Mouse (Mus musculus): ENCODE measurements at regions not wholly inside any gene's neighbourhood (a gene's known extent, or its start where the extent isn't known, plus 50 kb on each side); places are given as distances from the start of the nearest gene placed in this dataset.
"Not testable (repeated sequence)": the region's sequence is repeated elsewhere in the genome, so short reads cannot be mapped to it uniquely, and the experiment has no call there.

DNA sequence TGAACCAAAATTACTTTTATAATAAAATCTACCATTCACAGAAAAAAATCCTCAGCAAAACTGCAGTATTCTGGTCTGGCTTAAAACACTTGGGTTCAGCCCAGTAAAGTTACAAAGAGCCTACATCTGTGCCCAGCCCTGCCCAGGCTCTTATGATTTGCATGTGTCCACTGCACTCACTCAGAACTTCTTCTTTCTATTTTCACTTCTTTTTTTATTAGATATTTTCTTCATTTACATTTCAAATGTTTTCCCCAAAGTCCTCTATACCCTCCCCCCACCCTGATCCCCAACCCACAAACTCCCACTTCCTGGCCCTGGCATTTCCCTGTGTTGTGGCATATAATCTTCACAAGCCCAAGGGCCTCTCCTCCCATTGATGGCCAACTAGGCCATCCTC is 1442.4 kb upstream of the Tacstd2 start:
- H3K27ac ChIP-seq (ENCODE audit: control insufficient read depth, insufficient read depth, low read depth, low read length), result no peak overlapping the region
- TF ChIP-seq CTCF (IDR thresholded peaks at IDR 0.05; ENCODE audit: control insufficient read depth, insufficient read depth, insufficient replicate concordance, low read depth, low read length) (no peak), POLR2A (IDR thresholded peaks at IDR 0.05; ENCODE audit: control insufficient read depth, low read depth, low read length) (no peak)
- no peaks in the 10 kb centered on the region for H3K27me3 ChIP-seq (ENCODE audit: control insufficient read depth, insufficient read depth, low read length)
- no peaks in the 10 kb centered on the region for H3K4me1 ChIP-seq (ENCODE audit: control insufficient read depth, insufficient read depth, low read length)
- H3K36me3 ChIP-seq (ENCODE audit: control insufficient read depth, insufficient read depth, low read length), result no peaks in the 10 kb centered on the region
- no peak overlapping the region for H3K4me3 ChIP-seq (ENCODE audit: control insufficient read depth, low read depth, low read length)

DNA sequence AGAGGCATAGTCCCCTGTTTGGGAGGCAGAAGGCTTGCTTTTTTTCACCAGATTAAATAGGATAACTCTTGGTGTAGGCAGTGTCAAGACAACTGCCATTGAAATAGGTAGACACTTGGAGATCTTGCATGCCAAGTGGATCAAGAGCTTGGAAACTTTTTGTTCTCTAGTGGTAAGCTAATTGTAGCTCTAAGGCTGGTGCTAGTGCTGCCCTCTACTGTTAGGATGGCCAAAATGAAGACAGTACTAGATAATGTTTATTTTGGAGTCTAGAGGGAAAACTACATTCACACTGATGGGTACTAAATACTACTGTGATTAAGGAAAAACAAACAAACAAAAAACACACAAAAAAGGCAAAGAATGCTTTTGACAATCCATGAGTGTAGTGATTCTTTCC is 1428.4 kb upstream of the Tacstd2 start:
- H3K36me3 ChIP-seq (ENCODE audit: control insufficient read depth, insufficient read depth, low read length), result no peaks in the 10 kb centered on the region
- no peaks in the 10 kb centered on the region for H3K27me3 ChIP-seq (ENCODE audit: control insufficient read depth, insufficient read depth, low read length)
- H3K4me1 ChIP-seq (ENCODE audit: control insufficient read depth, insufficient read depth, low read length), result no peaks in the 10 kb centered on the region
- TF ChIP-seq POLR2A (IDR thresholded peaks at IDR 0.05; ENCODE audit: control insufficient read depth, low read depth, low read length) (no peak), CTCF (IDR thresholded peaks at IDR 0.05; ENCODE audit: control insufficient read depth, insufficient read depth, insufficient replicate concordance, low read depth, low read length) (no peak)
- no peak overlapping the region for H3K4me3 ChIP-seq (ENCODE audit: control insufficient read depth, low read depth, low read length)
- H3K27ac ChIP-seq (ENCODE audit: control insufficient read depth, insufficient read depth, low read depth, low read length), result no peak overlapping the region

DNA sequence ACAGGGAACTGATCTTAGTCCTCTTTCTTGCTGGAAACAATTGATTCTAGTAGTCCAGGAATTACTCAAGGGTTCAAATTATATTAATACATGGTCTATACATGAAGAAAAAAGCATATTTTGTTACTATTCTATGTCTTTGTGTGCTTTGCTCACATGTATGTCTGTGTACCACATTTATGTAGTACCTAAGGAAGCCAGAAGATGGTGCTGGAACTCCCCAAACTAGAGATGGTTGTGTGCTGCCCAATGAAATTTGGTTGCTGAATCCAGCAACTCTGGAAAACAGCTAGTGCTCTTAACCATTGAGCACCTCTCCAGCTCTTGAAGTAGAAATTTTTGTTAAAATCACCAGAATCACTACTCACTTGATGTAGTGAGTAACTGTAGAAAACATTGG is 1402.5 kb upstream of the Tacstd2 start:
- H3K4me1 ChIP-seq (ENCODE audit: control insufficient read depth, insufficient read depth, low read length); H3K27ac ChIP-seq (ENCODE audit: control insufficient read depth, insufficient read depth, low read depth, low read length); H3K27me3 ChIP-seq (ENCODE audit: control insufficient read depth, insufficient read depth, low read length); H3K36me3 ChIP-seq (ENCODE audit: control insufficient read depth, insufficient read depth, low read length); H3K4me3 ChIP-seq (ENCODE audit: control insufficient read depth, low read depth, low read length): not testable (repeated sequence)

GRCm38 (mm10) chr6:68931860-68932259 is 1396.3 kb upstream of the Tacstd2 start:
- H3K4me3 ChIP-seq (ENCODE audit: control insufficient read depth, low read depth, low read length); H3K27me3 ChIP-seq (ENCODE audit: control insufficient read depth, insufficient read depth, low read length): not testable (repeated sequence)

GRCm38 (mm10) chr6:68915536-68915935 is 1379.9 kb upstream of the Tacstd2 start:
- no peaks in the 10 kb centered on the region for H3K4me1 ChIP-seq (ENCODE audit: control insufficient read depth, insufficient read depth, low read length)
- H3K27ac ChIP-seq (ENCODE audit: control insufficient read depth, insufficient read depth, low read depth, low read length), result no peak overlapping the region
- no peaks in the 10 kb centered on the region for H3K27me3 ChIP-seq (ENCODE audit: control insufficient read depth, insufficient read depth, low read length)
- H3K4me3 ChIP-seq (ENCODE audit: control insufficient read depth, low read depth, low read length), result no peak overlapping the region
- TF ChIP-seq POLR2A (IDR thresholded peaks at IDR 0.05; ENCODE audit: control insufficient read depth, low read depth, low read length) (no peak), CTCF (IDR thresholded peaks at IDR 0.05; ENCODE audit: control insufficient read depth, insufficient read depth, insufficient replicate concordance, low read depth, low read length) (no peak)
- H3K36me3 ChIP-seq (ENCODE audit: control insufficient read depth, insufficient read depth, low read length), result no peaks in the 10 kb centered on the region

More at GRCm38 (mm10) chr6:68931860-68932259, 1396.3 kb upstream of the Tacstd2 start:
- not testable (repeated sequence) for H3K27ac ChIP-seq (ENCODE audit: control insufficient read depth, insufficient read depth, low read depth, low read length); H3K4me1 ChIP-seq (ENCODE audit: control insufficient read depth, insufficient read depth, low read length); H3K36me3 ChIP-seq (ENCODE audit: control insufficient read depth, insufficient read depth, low read length)

DNA sequence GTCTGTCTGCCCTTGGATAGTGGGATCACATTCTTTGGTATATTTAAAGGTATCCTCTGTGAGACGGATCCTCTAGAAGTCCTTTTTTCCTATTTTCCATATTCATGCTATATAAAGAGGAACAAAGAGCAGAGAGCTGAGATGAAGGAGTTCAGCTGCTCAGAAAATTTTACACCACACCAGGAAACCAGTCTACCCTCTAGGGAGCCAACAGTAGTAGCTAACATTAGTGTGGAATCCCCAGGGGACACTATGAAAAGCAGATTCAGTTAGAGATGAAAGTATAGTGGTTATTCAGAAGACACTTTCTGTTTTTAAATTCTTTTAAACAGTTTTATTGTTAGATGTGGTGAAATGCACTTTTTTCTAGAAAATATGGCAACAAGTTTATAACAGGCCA is 1348.5 kb upstream of the Tacstd2 start:
- no peaks in the 10 kb centered on the region for H3K27me3 ChIP-seq (ENCODE audit: control insufficient read depth, insufficient read depth, low read length)
- no peaks in the 10 kb centered on the region for H3K4me1 ChIP-seq (ENCODE audit: control insufficient read depth, insufficient read depth, low read length)
- H3K27ac ChIP-seq (ENCODE audit: control insufficient read depth, insufficient read depth, low read depth, low read length), result no peak overlapping the region
- no peak overlapping the region for H3K4me3 ChIP-seq (ENCODE audit: control insufficient read depth, low read depth, low read length)
- no peaks in the 10 kb centered on the region for H3K36me3 ChIP-seq (ENCODE audit: control insufficient read depth, insufficient read depth, low read length)
- TF ChIP-seq POLR2A (IDR thresholded peaks at IDR 0.05; ENCODE audit: control insufficient read depth, low read depth, low read length) (no peak), CTCF (IDR thresholded peaks at IDR 0.05; ENCODE audit: control insufficient read depth, insufficient read depth, insufficient replicate concordance, low read depth, low read length) (no peak)

- H3K27me3 ChIP-seq (ENCODE audit: control insufficient read depth, insufficient read depth, low read length); H3K27ac ChIP-seq (ENCODE audit: control insufficient read depth, insufficient read depth, low read depth, low read length); H3K4me3 ChIP-seq (ENCODE audit: control insufficient read depth, low read depth, low read length); H3K4me1 ChIP-seq (ENCODE audit: control insufficient read depth, insufficient read depth, low read length); H3K36me3 ChIP-seq (ENCODE audit: control insufficient read depth, insufficient read depth, low read length): not testable (repeated sequence)
Observed at GRCm38 (mm10) chr6:68852761-68853160, 1317.2 kb upstream of the Tacstd2 start.

DNA sequence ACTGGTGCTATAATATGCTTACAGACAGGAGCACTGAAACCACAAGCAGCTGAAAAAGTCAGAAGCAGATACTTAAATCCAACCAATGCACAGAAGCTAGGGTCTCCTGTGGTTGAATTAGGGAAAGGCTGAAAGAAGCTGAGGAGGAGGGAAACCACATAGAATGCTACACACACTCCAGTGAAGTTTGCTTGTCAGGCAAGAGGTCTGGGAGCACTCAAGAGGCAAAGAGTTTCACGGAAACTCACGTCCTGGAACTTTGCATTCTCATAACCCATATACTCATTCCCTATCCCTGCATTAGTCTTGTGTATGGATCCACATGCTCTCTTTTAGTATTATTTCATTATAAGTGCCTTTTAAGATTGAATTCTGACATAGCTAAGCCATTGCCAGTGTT is 1316.7 kb upstream of the Tacstd2 start:
- H3K4me1 ChIP-seq (ENCODE audit: control insufficient read depth, insufficient read depth, low read length), result no peaks in the 10 kb centered on the region
- H3K27me3 ChIP-seq (ENCODE audit: control insufficient read depth, insufficient read depth, low read length), result no peaks in the 10 kb centered on the region
- H3K36me3 ChIP-seq (ENCODE audit: control insufficient read depth, insufficient read depth, low read length), result no peaks in the 10 kb centered on the region
- no peak overlapping the region for H3K4me3 ChIP-seq (ENCODE audit: control insufficient read depth, low read depth, low read length)
- TF ChIP-seq CTCF (IDR thresholded peaks at IDR 0.05; ENCODE audit: control insufficient read depth, insufficient read depth, insufficient replicate concordance, low read depth, low read length) (no peak), POLR2A (IDR thresholded peaks at IDR 0.05; ENCODE audit: control insufficient read depth, low read depth, low read length) (no peak)
- no peak overlapping the region for H3K27ac ChIP-seq (ENCODE audit: control insufficient read depth, insufficient read depth, low read depth, low read length)
